Mouse (Mus musculus): Measurements from ENCODE around the gene Krt80. TPM values are rescaled to one million over a fixed set of nuclear protein-coding genes. Genes with fewer than 3 reads are reported as not detected.

The Krt80 gene
- 6.9 and 8.0 TPM in 2 replicates for polyA plus RNA-seq (2014; fragmentation: Nextera tagmentation; extraction: Ambion mirVana)

DNA sequence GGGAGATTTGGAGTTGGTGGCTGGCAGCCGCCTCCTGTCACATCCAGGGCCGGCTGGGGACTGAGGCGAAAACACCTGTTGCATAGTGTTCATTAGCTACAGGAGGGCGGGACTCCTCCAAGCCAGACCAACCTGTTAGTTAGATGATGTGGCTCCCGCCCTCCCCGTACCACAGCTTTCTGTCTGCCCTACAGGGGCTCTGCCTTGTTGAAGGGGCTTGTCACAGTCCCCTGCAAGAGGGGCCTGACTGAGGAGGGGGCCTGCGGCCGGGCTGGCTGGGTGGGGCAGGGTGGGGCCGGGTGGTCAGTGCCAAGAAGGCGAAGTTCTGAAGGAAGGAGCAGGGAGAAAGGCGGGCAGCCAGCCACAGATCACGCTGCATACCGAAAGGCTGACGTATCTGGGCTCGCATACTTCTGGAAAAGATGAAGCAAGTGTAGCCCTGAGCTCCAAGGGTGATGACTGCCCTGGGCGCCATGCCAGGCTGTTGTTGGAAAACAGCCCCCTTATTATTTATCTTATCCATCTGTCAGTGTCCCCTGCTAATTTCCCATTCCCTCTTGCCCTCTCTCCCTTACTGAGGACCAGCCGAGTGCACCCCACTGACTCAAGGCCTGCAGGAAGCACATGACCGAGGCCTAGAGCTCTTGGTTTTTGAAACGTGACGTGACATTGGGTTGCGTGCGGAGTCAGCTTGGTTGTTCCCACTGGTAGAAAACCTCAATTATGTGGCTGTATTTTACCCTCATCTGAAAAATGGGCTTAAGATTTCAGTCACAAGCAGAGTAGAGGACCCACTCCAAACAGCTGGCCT is at the start of gene Krt80:
TSS of gene Krt80 (minus strand) at position 62 of the 811 bp plus-strand sequence.
- Histone ChIP-seq H3K4me3 (ENCODE audit: control insufficient read depth in 1 of 2, insufficient read depth in 1 of 2, low read depth in 1 of 2, low read length in 2 of 2) (peak within 1 kb of the TSS in 1 of 2 experiments; percentile 16; a peak in 2 of 4 replicates), H3K9ac (ENCODE audit: low read length) (peak within 1 kb of the TSS; percentile 68), H3K4me2 (ENCODE audit: low read length) (peak within 1 kb of the TSS; percentile 52), H3K27ac (replicated peaks in 1 of 2; ENCODE audit: control insufficient read depth in 1 of 2, insufficient read depth in 1 of 2, low read depth in 2 of 2, low read length in 2 of 2) (peak within 1 kb of the TSS; percentile 85 to 97), H3K9me3 (ENCODE audit: control insufficient read depth, low read length) (no peaks in the 10 kb centered on the region), H3K27me3 (ENCODE audit: control insufficient read depth, insufficient read depth, low read length) (no peaks in the 10 kb centered on the region), H3K4me1 (ENCODE audit: control insufficient read depth in 2 of 2, insufficient read depth in 2 of 2, low read length in 2 of 2) (peaks cover 72 to 83% of the 10 kb centered on the region in 2 experiments), H3K36me3 (ENCODE audit: control insufficient read depth, insufficient read depth, low read length) (no peaks in the 10 kb centered on the region)
- 12% methylated on average over 22 of the region's 22 CpGs for WGBS
- peak; percentile 78 for ATAC-seq (ENCODE audit: insufficient number of reproducible peaks, insufficient read depth, low FRiP score, low read depth)

DNA sequence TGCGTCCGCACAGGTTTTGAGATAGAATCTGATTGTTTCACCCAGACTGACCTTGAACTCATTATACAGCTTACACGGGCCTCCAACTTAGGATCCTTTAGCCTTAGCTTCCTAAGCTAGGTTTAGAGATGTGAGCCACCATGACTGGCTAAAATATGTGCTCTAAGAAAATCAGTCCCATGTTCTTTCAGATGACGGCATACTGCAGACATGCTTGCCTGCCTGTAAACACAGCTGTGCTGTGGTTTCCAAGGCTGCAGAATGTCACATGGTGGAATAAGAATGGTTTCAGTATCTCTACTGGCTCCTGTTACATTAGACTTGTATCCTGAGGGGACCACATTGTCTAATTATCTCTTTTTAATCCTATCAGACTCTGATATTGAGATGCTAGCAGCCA is 49.0 kb upstream of the Krt80 start:
- Histone ChIP-seq H3K4me3 (ENCODE audit: control insufficient read depth in 1 of 2, insufficient read depth in 1 of 2, low read depth in 1 of 2, low read length in 2 of 2) (no peak overlapping the region), H3K4me2 (ENCODE audit: low read length) (no peak overlapping the region), H3K27ac (replicated peaks in 1 of 2; ENCODE audit: control insufficient read depth in 1 of 2, insufficient read depth in 1 of 2, low read depth in 2 of 2, low read length in 2 of 2) (no peak overlapping the region), H3K9me3 (ENCODE audit: control insufficient read depth, low read length) (no peaks in the 10 kb centered on the region), H3K9ac (ENCODE audit: low read length) (no peak overlapping the region), H3K36me3 (ENCODE audit: control insufficient read depth, insufficient read depth, low read length) (no peaks in the 10 kb centered on the region), H3K27me3 (ENCODE audit: control insufficient read depth, insufficient read depth, low read length) (peaks cover 11% of the 10 kb centered on the region), H3K4me1 (ENCODE audit: control insufficient read depth in 2 of 2, insufficient read depth in 2 of 2, low read length in 2 of 2) (no peaks in the 10 kb centered on the region)
- WGBS = 76% methylated on average over 4 of the region's 4 CpGs
- ATAC-seq (ENCODE audit: insufficient number of reproducible peaks, insufficient read depth, low FRiP score, low read depth) = no peak

DNA sequence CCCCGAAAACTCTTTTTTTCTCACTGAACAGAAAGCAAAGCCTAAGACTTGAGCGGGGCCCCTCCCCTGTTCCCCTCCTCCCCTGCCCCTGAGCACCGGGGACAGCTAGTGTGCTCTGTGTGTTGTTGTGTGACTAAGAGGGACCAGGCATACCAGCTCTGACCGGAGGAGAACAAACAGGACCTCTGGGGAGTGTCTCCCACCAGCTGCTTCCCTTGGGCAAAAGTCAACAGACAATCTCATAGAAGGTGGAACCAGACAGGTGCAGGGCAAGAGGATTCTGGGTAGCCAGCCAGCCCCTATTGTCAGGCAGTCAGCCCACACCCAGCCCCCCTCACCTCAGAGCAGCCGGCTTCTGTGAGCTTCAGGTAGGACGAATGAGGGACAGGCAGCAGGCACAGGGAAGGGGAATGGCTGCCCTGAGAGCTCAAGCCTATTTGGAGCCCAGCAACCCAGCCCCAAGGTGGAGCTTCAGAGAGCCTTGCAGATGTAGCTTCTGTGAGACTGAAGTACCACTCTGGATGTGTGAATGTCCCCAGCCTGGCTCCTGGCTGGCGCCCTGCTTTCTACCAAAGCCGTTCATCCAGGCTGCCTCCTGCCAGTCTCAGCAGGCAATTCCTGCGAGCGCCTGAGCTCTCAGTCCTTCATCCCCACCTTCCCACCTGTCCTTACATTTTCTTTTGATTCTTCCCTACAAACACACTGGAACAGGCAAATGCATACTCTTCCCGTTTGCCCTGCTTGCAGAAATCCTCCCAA is 45.0 kb upstream of the Krt80 start:
- peaks cover 6% of the 10 kb centered on the region in 2 experiments; a peak in 3 of 4 replicates for H3K4me1 ChIP-seq (ENCODE audit: control insufficient read depth in 2 of 2, insufficient read depth in 2 of 2, low read length in 2 of 2)
- no peak for ATAC-seq (ENCODE audit: insufficient number of reproducible peaks, insufficient read depth, low FRiP score, low read depth)
- WGBS = 38% methylated on average over 11 of the region's 11 CpGs

DNA sequence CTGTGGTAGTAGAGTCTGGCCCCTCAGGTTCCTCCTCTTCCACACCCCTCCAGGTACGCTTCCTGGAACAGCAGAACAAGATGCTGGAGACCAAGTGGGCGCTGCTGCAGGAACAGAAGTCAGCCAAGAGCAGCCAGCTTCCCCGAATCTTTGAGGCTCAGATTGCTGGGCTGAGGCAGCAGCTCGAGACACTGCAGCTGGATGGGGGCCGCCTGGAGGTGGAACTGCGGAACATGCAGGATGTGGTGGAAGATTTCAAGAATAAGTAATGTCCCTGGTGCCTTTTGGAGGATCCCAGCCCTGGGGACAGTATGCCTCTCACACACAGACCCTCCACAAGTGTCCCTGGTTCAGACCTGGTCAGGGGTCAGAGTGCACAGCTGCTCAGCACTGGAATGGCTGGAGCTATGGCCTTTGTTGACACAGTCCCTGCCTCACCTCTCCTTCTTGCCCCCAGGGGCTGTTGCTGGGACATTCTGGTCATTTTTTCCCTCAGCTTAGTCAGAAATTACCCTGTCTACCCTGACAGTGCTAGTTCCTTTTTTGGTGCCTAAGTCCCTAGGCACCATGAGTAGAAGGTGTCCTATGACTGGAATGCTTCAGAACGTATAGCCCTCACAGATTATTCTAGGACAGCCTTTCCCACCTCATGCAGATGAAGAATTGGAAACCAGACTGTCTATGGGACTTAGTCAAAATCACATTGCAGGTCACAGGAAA is 44.1 kb upstream of the Krt80 start:
- no peak overlapping the region for H3K9ac ChIP-seq (ENCODE audit: low read length)
- no peak overlapping the region for H3K27ac ChIP-seq (replicated peaks in 1 of 2; ENCODE audit: control insufficient read depth in 1 of 2, insufficient read depth in 1 of 2, low read depth in 2 of 2, low read length in 2 of 2)
- H3K9me3 ChIP-seq (ENCODE audit: control insufficient read depth, low read length) = no peaks in the 10 kb centered on the region
- H3K36me3 ChIP-seq (ENCODE audit: control insufficient read depth, insufficient read depth, low read length) = no peaks in the 10 kb centered on the region
- no peak for ATAC-seq (ENCODE audit: insufficient number of reproducible peaks, insufficient read depth, low FRiP score, low read depth)
- peaks cover 6% of the 10 kb centered on the region in 2 experiments; a peak in 3 of 4 replicates for H3K4me1 ChIP-seq (ENCODE audit: control insufficient read depth in 2 of 2, insufficient read depth in 2 of 2, low read length in 2 of 2)
- H3K27me3 ChIP-seq (ENCODE audit: control insufficient read depth, insufficient read depth, low read length) = peaks cover 36% of the 10 kb centered on the region
- H3K4me3 ChIP-seq (ENCODE audit: control insufficient read depth in 1 of 2, insufficient read depth in 1 of 2, low read depth in 1 of 2, low read length in 2 of 2) = no peak overlapping the region
- 46% methylated on average over 7 of the region's 7 CpGs for WGBS
- no peak overlapping the region for H3K4me2 ChIP-seq (ENCODE audit: low read length)

More for the DNA sequence above, 45.0 kb upstream of the Krt80 start:
- no peaks in the 10 kb centered on the region for H3K36me3 ChIP-seq (ENCODE audit: control insufficient read depth, insufficient read depth, low read length)
- H3K9me3 ChIP-seq (ENCODE audit: control insufficient read depth, low read length) = no peaks in the 10 kb centered on the region
- no peak overlapping the region for H3K4me2 ChIP-seq (ENCODE audit: low read length)
- H3K9ac ChIP-seq (ENCODE audit: low read length) = no peak overlapping the region
- no peak overlapping the region for H3K4me3 ChIP-seq (ENCODE audit: control insufficient read depth in 1 of 2, insufficient read depth in 1 of 2, low read depth in 1 of 2, low read length in 2 of 2)
- no peak overlapping the region for H3K27ac ChIP-seq (replicated peaks in 1 of 2; ENCODE audit: control insufficient read depth in 1 of 2, insufficient read depth in 1 of 2, low read depth in 2 of 2, low read length in 2 of 2)
- peaks cover 36% of the 10 kb centered on the region for H3K27me3 ChIP-seq (ENCODE audit: control insufficient read depth, insufficient read depth, low read length)

DNA sequence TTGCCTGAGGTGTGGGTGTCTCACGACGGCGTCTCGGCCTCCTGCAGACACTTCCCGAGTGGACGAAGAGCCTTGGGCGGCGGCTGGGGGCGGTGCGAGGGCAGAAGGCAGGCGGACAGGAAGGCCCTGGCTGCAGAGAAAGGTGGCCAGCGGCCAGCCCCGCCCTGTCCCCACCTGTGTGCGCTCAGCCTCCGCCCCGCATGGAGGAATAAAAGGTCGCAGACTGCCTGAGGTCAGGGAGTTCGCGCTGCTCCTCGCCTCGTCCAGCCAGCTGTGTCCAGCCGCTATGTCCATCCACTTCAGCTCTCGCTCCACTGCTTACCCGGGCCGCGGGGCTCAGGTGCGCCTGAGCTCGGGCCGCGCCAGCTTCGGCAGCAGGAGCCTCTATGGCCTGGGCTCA is 42.2 kb upstream of the Krt80 start:
- no peak overlapping the region; the same call in 1 of the 2 replicates for H3K9ac ChIP-seq (ENCODE audit: low read length)
- H3K4me2 ChIP-seq (ENCODE audit: low read length) = no peak overlapping the region
- H3K4me1 ChIP-seq (ENCODE audit: control insufficient read depth in 2 of 2, insufficient read depth in 2 of 2, low read length in 2 of 2) = peaks cover 6% of the 10 kb centered on the region in 2 experiments; a peak in 3 of 4 replicates
- WGBS = 28% methylated on average over 26 of the region's 31 CpGs
- peaks cover 36% of the 10 kb centered on the region for H3K27me3 ChIP-seq (ENCODE audit: control insufficient read depth, insufficient read depth, low read length)
- no peaks in the 10 kb centered on the region for H3K36me3 ChIP-seq (ENCODE audit: control insufficient read depth, insufficient read depth, low read length)
- no peak overlapping the region for H3K27ac ChIP-seq (replicated peaks in 1 of 2; ENCODE audit: control insufficient read depth in 1 of 2, insufficient read depth in 1 of 2, low read depth in 2 of 2, low read length in 2 of 2)
- no peak for ATAC-seq (ENCODE audit: insufficient number of reproducible peaks, insufficient read depth, low FRiP score, low read depth)
- no peaks in the 10 kb centered on the region for H3K9me3 ChIP-seq (ENCODE audit: control insufficient read depth, low read length)
- no peak overlapping the region; a peak in 1 of 4 replicates for H3K4me3 ChIP-seq (ENCODE audit: control insufficient read depth in 1 of 2, insufficient read depth in 1 of 2, low read depth in 1 of 2, low read length in 2 of 2)

DNA sequence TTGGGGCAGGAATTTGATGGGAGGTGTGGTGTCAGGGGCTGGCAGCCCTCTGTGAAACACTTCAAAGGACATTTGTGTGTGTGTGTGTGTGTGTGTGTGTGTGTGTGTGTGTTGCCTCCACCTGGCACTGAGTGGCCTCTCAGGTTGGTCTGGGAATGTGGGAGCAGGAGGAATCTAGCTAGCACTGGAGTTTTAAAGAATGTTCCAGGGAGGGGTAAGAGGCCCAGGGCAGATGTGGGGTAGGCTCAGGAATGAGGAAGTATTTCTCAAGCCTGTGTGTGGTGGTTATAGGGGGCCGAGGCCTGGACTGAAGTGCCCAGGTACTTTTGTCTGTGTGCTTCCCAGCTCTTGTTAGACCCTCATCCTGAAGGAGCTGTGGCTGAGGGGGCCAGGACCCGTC is 40.8 kb upstream of the Krt80 start, which contains the start of gene Krt7:
TSS of gene Krt7 (plus strand) at position 269 of the 400 bp plus-strand sequence.
- peaks cover 36% of the 10 kb centered on the region for H3K27me3 ChIP-seq (ENCODE audit: control insufficient read depth, insufficient read depth, low read length)
- no peak within 1 kb of the TSS; the same call in 1 of the 2 replicates for H3K9ac ChIP-seq (ENCODE audit: low read length)
- no peaks in the 10 kb centered on the region for H3K36me3 ChIP-seq (ENCODE audit: control insufficient read depth, insufficient read depth, low read length)
- H3K4me2 ChIP-seq (ENCODE audit: low read length) = no peak within 1 kb of the TSS
- H3K4me3 ChIP-seq (ENCODE audit: control insufficient read depth in 1 of 2, insufficient read depth in 1 of 2, low read depth in 1 of 2, low read length in 2 of 2) = no peak within 1 kb of the TSS; a peak in 1 of 4 replicates
- H3K9me3 ChIP-seq (ENCODE audit: control insufficient read depth, low read length) = no peaks in the 10 kb centered on the region
- ATAC-seq (ENCODE audit: insufficient number of reproducible peaks, insufficient read depth, low FRiP score, low read depth) = no peak
- H3K4me1 ChIP-seq (ENCODE audit: control insufficient read depth in 2 of 2, insufficient read depth in 2 of 2, low read length in 2 of 2) = peaks cover 6% of the 10 kb centered on the region in 2 experiments; a peak in 3 of 4 replicates
- 27% methylated on average over 2 of the region's 2 CpGs for WGBS
- H3K27ac ChIP-seq (replicated peaks in 1 of 2; ENCODE audit: control insufficient read depth in 1 of 2, insufficient read depth in 1 of 2, low read depth in 2 of 2, low read length in 2 of 2) = no peak within 1 kb of the TSS

DNA sequence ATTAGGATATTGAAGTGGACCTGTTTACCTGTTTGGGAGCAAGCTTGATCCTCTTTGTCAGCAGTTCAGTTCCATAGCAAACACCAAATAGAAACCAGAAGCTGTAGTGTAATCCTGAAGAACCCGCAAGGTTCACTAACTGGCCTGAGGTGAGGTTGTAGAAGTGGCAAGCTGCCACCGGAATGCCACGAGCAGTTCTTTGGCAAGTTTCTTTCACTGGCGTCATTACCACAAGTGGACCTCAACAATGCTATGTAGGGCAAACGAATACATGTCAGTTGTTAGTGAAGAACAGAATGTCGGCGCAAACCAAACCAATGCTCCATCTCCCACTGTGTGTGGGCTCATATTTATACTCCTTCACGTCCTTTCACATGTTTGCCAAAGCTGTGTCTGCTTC is 28.3 kb upstream of the Krt80 start:
- 79% methylated on average over 8 of the region's 8 CpGs for WGBS
- Histone ChIP-seq H3K36me3 (ENCODE audit: control insufficient read depth, insufficient read depth, low read length) (no peaks in the 10 kb centered on the region), H3K27me3 (ENCODE audit: control insufficient read depth, insufficient read depth, low read length) (no peaks in the 10 kb centered on the region), H3K9ac (ENCODE audit: low read length) (no peak overlapping the region), H3K9me3 (ENCODE audit: control insufficient read depth, low read length) (no peaks in the 10 kb centered on the region), H3K4me2 (ENCODE audit: low read length) (no peak overlapping the region), H3K4me3 (ENCODE audit: control insufficient read depth in 1 of 2, insufficient read depth in 1 of 2, low read depth in 1 of 2, low read length in 2 of 2) (no peak overlapping the region), H3K27ac (replicated peaks in 1 of 2; ENCODE audit: control insufficient read depth in 1 of 2, insufficient read depth in 1 of 2, low read depth in 2 of 2, low read length in 2 of 2) (no peak overlapping the region), H3K4me1 (ENCODE audit: control insufficient read depth in 2 of 2, insufficient read depth in 2 of 2, low read length in 2 of 2) (peaks cover 4 to 5% of the 10 kb centered on the region in 2 experiments; a peak in 2 of 4 replicates)
- no peak for ATAC-seq (ENCODE audit: insufficient number of reproducible peaks, insufficient read depth, low FRiP score, low read depth)

Data from heart, embryonic 14.5 days (tissue).